Mouse (Mus musculus) bone marrow macrophage, adult 2 months (primary cell): ENCODE results near the gene Slc4a11.

Source experiments
- CTCF ChIP-seq: IDR thresholded peaks from 2 replicates; pipeline ENCODE4 v1.5.1; 2012; ENCODE audit warnings: low read depth, mild to moderate bottlenecking, low read length, moderate library complexity
- POLR2A ChIP-seq: IDR thresholded peaks from 2 replicates; pipeline ENCODE4 v1.6.1; 2012; ENCODE audit warnings: mild to moderate bottlenecking, low read depth, low read length, borderline replicate concordance

DNA sequence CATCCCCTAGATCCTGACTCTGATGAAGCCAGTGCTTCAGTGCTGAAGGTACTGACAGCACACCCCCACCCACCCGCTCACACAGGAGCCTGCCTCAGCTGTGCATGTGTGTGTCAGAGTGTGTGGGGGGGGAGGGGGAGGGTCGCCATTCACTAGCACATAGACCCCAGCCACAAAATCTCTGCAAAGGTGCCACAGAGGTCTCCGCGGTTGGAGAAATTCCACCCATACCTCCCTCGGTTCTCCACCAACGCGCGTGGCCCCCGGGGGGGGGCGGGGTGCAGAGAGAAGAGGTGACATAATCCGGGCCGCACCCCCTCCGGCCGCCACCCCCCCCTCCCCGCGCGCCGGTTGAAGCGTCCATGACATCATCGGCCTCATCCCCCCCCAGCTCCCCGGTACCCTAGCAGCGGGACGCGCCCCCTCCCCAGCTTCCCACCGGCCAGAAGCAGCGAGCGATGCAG, 55.1 kb downstream of the Slc4a11 start:
- TF ChIP-seq POLR2A (no peak), CTCF (no peak)
